Mouse (Mus musculus) liver, embryonic 12.5 days (tissue): ENCODE data around the gene Robo1. TPM values are rescaled to one million over a fixed set of nuclear protein-coding genes. Genes with fewer than 3 reads are reported as not detected.

ENCODE experiments used
- ATAC-seq: fragments of 200-750 bp; cut with Nextera tagmentation; 2 replicates; pipeline ENCODE4 v1.8.0; 2017; ENCODE audit warnings: moderate number of reproducible peaks, mild to moderate bottlenecking, moderate library complexity
- H3K27ac ChIP-seq: fragments of 300-500 bp; sonication (generic); 2 replicates; pipeline ENCODE4 v1.5.1; 2016; ENCODE audit warnings: mild to moderate bottlenecking
- H3K27me3 ChIP-seq: fragments of 300-500 bp; sonication (generic); replicated peaks from 2 replicates; pipeline ENCODE4 v1.6.1; 2016; ENCODE audit warnings: mild to moderate bottlenecking, moderate library complexity
- H3K36me3 ChIP-seq: fragments of 300-500 bp; sonication (generic); 2 replicates; pipeline ENCODE4 v1.6.1; 2016; ENCODE audit warnings: mild to moderate bottlenecking, moderate library complexity
- H3K4me1 ChIP-seq: fragments of 300-500 bp; sonication (generic); 2 replicates; pipeline ENCODE4 v1.6.1; 2016
- H3K4me2 ChIP-seq: fragments of 300-500 bp; sonication (generic); 2 replicates; pipeline ENCODE4 v1.6.1; 2016; ENCODE audit warnings: mild to moderate bottlenecking, moderate library complexity
- H3K4me3 ChIP-seq: fragments of 300-500 bp; sonication (generic); 2 replicates; pipeline ENCODE4 v1.5.1; 2016; ENCODE audit warnings: mild to moderate bottlenecking, moderate library complexity
- H3K9ac ChIP-seq: fragments of 300-500 bp; sonication (generic); 2 replicates; pipeline ENCODE4 v1.6.1; 2016; ENCODE audit warnings: mild to moderate bottlenecking, moderate library complexity
- H3K9me3 ChIP-seq: fragments of 300-500 bp; sonication (generic); replicated peaks from 2 replicates; pipeline ENCODE4 v1.6.1; 2016; ENCODE audit warnings: mild to moderate bottlenecking, moderate library complexity
- WGBS: fragments of 180-500 bp; shearing (Covaris S2); methylation state at CpG from one replicate; pipeline ENCODE4 v1.1.7; 2016; ENCODE audit not compliant: insufficient replicate concordance; 5-methylcytosine and 5-hydroxymethylcytosine counted together
- polyA plus RNA-seq: library from polyadenylated mRNA; unstranded; fragments of >200 nt; fragmentation: Nextera tagmentation; extraction: Ambion mirVana; gene quantifications from 2 replicates; pipeline ENCODE4 v1.2.1, GENCODE M21; 2016

Robo1 gene
- polyA plus RNA-seq, result 10.5 and 10.8 TPM in 2 replicates

DNA sequence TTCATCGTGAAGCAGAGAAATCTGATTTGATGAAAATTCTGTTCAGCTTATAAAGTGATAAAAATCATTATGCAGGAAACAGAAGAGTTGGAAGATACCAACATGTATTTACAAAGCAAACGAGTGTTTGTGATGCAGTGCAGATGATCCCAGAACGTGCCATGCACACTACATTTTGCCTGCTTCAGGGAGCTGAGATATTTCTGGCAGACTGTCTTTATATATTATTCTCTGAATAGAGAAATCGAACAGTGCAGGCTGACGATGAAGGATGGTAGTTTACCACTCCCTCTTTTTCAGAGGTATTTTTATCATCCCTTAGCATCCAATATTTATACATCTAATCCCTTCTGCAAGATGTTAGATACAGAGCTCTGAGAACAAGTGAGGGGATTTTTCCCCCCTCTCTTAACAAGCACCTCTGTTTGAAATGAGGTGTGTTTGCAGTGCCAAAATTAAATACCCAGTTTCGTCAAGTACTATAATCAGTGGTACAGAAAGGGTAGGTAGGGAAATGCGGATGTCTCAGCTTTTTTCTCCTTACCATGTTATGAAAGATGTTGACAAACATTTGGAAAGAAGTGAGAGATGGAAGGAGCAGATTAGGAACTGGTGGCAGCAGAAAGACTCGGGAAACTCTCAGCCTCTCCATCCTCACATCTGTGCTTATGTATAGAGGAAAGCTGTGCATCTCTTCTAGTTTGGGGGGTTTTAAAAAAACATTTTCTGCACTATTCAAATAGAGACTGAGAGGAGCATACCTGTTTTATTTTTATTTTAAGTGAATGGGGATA is at the start of gene Robo1:
Robo1 (plus strand) TSS at position 770 of the 794 bp plus-strand sequence.
- H3K27ac ChIP-seq, result no peak within 1 kb of the TSS
- H3K4me1 ChIP-seq, result no peaks in the 10 kb centered on the region
- WGBS, result 59% methylated on average over 8 of the region's 8 CpGs
- H3K9me3 ChIP-seq, result no peaks in the 10 kb centered on the region
- ATAC-seq, result no peak
- no peaks in the 10 kb centered on the region for H3K36me3 ChIP-seq
- H3K27me3 ChIP-seq, result no peaks in the 10 kb centered on the region
- no peak within 1 kb of the TSS for H3K4me2 ChIP-seq
- H3K9ac ChIP-seq, result no peak within 1 kb of the TSS
- no peak within 1 kb of the TSS for H3K4me3 ChIP-seq

DNA sequence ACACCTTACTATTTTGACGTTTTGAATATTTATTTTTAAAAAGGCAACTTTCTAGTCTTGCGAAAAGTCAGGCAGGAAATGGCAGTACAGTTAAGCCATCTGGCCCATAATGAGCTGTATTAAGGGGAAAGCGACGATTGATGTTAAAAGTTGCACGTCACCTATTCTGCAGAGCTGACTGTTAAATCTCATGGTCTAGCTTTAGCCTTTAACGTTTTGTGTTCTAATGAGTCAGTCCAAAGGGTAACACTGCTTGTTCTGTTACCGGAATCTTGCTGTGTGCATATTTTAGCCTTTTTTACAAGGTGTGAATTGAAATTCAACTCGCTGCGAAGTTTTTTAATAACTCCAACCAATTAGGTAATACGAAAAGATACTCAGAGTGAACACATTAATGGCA is 40.3 kb upstream of the Robo1 start:
- no peak overlapping the region for H3K9ac ChIP-seq
- no peak for ATAC-seq
- H3K9me3 ChIP-seq, result no peaks in the 10 kb centered on the region
- no peak overlapping the region for H3K4me2 ChIP-seq
- no peak overlapping the region for H3K27ac ChIP-seq
- no peak overlapping the region for H3K4me3 ChIP-seq
- H3K27me3 ChIP-seq, result no peaks in the 10 kb centered on the region
- 68% methylated on average over 10 of the region's 10 CpGs for WGBS
- H3K36me3 ChIP-seq, result no peaks in the 10 kb centered on the region
- no peaks in the 10 kb centered on the region for H3K4me1 ChIP-seq

DNA sequence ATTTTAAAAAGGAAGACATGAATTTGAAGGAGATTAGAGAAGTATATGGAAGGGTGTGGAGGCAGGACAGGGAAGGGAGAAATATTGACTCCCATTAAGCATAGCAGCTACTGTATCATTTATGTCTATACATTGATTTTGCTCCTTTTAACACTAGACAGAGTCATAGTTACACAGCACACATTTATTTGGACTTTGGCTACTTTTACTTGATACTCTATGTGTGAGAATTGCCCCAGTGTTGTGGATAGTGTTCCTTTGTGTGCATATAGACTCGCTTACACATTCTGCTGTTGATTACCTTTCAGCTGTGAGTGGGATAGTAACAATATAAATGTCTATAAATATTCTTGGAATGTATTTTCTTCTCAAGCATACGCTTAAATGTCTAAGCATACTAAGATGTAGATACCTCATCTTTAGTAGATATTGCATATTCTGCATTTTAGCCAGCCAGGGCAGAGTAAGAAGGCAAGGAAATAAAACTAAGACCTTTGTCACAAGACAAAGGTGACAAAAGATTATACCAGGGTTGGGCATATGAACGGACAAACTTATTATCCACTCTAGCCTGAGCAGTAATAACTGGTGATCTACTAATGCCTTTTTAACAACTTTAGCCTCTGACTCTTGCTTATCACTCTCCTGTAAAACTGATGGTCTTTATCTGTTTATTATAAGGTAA is 31.6 kb upstream of the Robo1 start:
- no peak for ATAC-seq

DNA sequence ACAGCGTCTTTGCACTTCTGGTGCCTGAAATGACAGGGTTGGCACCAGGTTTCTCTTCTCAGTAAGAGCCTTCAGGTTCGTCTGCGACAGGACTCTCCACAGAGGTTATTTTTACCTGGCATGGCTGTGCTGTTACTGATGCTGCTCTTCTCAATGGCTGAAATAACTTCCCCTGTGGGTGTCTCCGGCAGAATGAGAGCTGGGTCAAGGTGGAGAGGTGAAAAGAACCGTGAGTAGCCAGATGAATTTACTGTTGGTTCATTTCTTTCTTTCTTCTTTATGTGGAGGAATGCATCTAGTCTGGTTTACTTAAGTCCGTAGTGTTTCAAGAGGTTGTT is 194 bp downstream of the Robo1 start:
- Histone ChIP-seq H3K4me1 (no peaks in the 10 kb centered on the region), H3K4me2 (no peak overlapping the region), H3K36me3 (no peaks in the 10 kb centered on the region), H3K4me3 (no peak overlapping the region), H3K9me3 (no peaks in the 10 kb centered on the region), H3K27ac (no peak overlapping the region), H3K9ac (no peak overlapping the region), H3K27me3 (no peaks in the 10 kb centered on the region)
- no peak for ATAC-seq
- 56% methylated on average over 6 of the region's 6 CpGs for WGBS

More for the DNA sequence above, 31.6 kb upstream of the Robo1 start:
- H3K4me1 ChIP-seq, result no peaks in the 10 kb centered on the region
- no peak overlapping the region for H3K4me3 ChIP-seq
- H3K27ac ChIP-seq, result no peak overlapping the region
- no peak overlapping the region for H3K9ac ChIP-seq
- H3K4me2 ChIP-seq, result no peak overlapping the region
- WGBS, result 66% methylated on average over 3 of the region's 3 CpGs
- no peaks in the 10 kb centered on the region for H3K27me3 ChIP-seq
- H3K36me3 ChIP-seq, result no peaks in the 10 kb centered on the region
- H3K9me3 ChIP-seq, result no peaks in the 10 kb centered on the region

DNA sequence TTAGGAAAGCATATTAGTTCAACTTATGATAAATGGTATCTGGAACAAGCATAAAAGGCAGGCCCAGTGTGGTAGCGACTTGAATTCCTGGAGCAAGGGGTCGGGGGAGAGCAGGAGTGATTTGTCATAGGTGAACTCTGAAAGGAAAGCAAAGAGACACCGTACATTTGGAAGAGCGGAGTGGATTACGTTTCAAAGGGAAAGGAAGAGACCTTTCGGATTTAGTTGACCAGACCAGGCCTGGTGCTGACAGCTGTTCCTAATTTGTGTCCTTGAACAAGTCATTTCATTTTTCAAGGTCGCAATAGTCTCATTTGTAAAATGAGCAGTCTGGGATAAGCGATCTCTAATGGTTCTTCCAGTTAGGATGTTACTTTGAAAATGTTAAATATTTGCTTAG is 19.2 kb downstream of the Robo1 start:
- H3K4me1 ChIP-seq, result no peaks in the 10 kb centered on the region
- H3K9me3 ChIP-seq, result no peaks in the 10 kb centered on the region
- ATAC-seq, result no peak
- no peak overlapping the region for H3K9ac ChIP-seq
- no peaks in the 10 kb centered on the region for H3K36me3 ChIP-seq
- H3K4me2 ChIP-seq, result no peak overlapping the region
- no peak overlapping the region for H3K4me3 ChIP-seq
- no peak overlapping the region for H3K27ac ChIP-seq
- WGBS, result 66% methylated on average over 8 of the region's 8 CpGs
- no peaks in the 10 kb centered on the region for H3K27me3 ChIP-seq

DNA sequence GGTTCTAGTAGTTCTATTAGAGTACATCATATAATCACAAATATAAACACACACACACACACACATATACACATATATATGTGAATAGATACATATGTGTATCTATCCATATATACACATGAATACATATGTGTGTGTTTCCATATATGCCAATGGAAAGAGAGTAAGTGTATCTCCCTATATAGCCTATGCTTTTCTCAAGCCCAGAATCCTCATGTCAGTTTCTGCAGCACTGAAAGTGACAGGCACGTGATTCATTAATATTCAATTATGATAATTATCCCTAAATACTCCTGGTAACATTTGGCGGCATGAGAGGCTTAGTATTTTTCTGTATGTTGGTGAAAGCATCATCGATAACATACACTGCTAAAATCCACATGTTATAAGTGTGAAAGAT is 20.5 kb downstream of the Robo1 start:
- H3K4me3 ChIP-seq, result no peak overlapping the region
- H3K36me3 ChIP-seq, result no peaks in the 10 kb centered on the region
- 74% methylated on average over 3 of the region's 3 CpGs for WGBS
- no peak overlapping the region for H3K27ac ChIP-seq
- H3K9me3 ChIP-seq, result no peaks in the 10 kb centered on the region
- ATAC-seq, result no peak
- no peak overlapping the region for H3K4me2 ChIP-seq
- H3K9ac ChIP-seq, result no peak overlapping the region
- H3K27me3 ChIP-seq, result no peaks in the 10 kb centered on the region
- no peaks in the 10 kb centered on the region for H3K4me1 ChIP-seq

DNA sequence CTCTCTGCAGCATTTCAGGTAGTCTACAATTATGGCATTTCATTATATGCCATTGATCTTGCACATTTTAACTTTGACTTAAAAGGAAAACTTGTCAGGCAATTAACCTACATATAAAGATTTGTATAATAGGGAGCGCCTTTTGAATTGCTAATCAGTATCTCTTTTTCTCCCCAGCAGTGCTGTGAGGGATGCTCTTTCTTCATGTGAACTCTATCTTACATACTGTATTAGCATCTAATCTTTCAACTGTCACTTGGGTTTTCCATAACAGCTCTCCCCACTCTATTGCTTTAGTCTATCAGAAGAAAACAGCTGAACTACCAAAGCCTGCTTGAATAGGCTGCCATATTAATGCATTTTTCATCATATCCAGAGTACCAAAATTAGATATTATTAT is 29.7 kb downstream of the Robo1 start:
- H3K27ac ChIP-seq, result no peak overlapping the region
- H3K4me1 ChIP-seq, result no peaks in the 10 kb centered on the region
- H3K36me3 ChIP-seq, result no peaks in the 10 kb centered on the region
- H3K4me3 ChIP-seq, result no peak overlapping the region
- no peaks in the 10 kb centered on the region for H3K27me3 ChIP-seq
- H3K4me2 ChIP-seq, result no peak overlapping the region
- WGBS, result 83% methylated on average over 1 of the region's 1 CpGs
- no peak overlapping the region for H3K9ac ChIP-seq
- H3K9me3 ChIP-seq, result no peaks in the 10 kb centered on the region
- no peak for ATAC-seq

DNA sequence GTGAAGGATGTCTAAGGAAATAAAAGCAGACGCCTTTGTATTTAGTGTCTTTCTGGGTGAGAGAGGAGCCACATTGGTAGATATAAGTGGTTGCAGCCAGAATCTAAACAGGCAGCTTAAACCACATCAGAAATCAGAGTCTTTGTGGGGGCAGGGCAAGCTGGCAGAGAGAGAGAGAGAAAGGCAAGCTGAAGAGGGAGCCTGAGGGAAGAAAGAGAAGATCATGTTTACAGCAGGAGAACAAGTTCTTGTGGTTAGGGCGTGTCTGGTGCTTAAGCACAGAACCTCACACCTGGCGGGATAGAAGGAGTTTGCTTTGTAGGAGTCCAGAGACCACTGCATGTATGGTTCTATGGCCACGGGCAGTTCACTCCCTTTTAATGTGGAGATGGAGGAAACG is 42.3 kb downstream of the Robo1 start:
- H3K27me3 ChIP-seq, result no peaks in the 10 kb centered on the region
- H3K4me2 ChIP-seq, result no peak overlapping the region
- WGBS, result 51% methylated on average over 5 of the region's 5 CpGs
- no peak for ATAC-seq
- H3K9me3 ChIP-seq, result no peaks in the 10 kb centered on the region
- no peak overlapping the region for H3K27ac ChIP-seq
- no peak overlapping the region for H3K4me3 ChIP-seq
- no peaks in the 10 kb centered on the region for H3K36me3 ChIP-seq
- H3K9ac ChIP-seq, result no peak overlapping the region
- no peaks in the 10 kb centered on the region for H3K4me1 ChIP-seq

DNA sequence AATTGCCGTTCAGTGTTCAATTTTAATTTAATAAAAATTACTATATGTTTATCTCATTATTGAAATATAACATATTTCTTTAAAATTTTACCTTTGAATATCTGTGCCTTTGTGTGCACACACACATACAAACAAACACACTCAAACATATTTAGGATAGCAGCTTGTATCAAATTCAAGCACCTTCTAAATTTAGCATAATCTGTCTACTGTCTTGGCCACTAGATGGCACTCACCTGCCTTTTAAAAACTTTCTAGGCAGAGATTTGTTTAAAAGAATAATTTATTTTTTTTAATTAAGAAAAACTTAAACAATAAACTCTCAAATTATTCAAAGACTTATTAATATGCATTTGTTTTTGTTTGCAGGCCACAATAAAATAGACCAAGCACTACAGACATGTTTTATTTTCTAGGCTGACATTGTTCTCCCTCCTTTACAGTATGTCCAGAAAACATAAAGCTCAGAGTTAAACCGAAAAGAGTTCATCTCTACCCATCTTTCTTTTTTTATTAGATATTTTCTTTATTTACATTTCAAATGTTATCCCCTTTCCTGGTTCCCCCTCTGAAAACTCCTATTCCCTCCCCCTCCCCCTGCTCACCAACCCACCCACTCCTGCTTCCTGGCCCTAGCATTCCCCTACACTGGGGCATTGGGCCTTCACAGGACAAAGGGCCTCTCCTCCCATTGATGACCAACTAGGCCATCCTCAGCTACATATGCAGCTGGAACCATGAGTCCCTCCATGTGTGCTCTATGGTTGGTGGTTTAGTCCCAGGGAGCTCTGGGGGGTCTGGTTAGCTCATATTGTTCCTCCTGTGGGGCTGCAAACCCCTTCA is 48.6 kb downstream of the Robo1 start:
- Histone ChIP-seq H3K27ac (no peak overlapping the region), H3K27me3 (no peaks in the 10 kb centered on the region), H3K9ac (no peak overlapping the region), H3K36me3 (no peaks in the 10 kb centered on the region), H3K4me2 (no peak overlapping the region), H3K4me3 (no peak overlapping the region), H3K4me1 (no peaks in the 10 kb centered on the region), H3K9me3 (no peaks in the 10 kb centered on the region)
- ATAC-seq, result no peak
- WGBS, result 72% methylated on average over 2 of the region's 2 CpGs

DNA sequence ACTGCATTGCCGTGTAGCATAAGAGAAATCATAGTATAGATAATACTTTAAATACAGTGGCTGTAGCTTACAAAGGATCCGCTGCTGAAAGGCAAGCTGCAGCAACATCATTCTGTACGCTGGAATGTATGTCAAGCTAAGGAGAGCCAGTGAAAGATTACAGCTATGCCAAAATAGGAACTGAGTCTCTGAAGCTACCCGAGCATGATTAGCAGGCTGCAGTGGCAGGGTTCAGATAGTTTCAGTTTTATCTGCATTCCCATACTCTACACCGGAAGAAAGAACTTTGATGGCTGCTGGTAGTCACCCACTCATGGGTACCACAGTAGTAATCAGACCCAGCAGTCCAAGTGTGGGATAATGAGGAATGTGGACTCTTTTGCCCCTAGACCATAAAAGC is 68.8 kb downstream of the Robo1 start:
- Histone ChIP-seq H3K4me3 (no peak overlapping the region), H3K9me3 (no peaks in the 10 kb centered on the region), H3K27me3 (no peaks in the 10 kb centered on the region), H3K27ac (no peak overlapping the region), H3K4me2 (no peak overlapping the region), H3K36me3 (no peaks in the 10 kb centered on the region), H3K4me1 (no peaks in the 10 kb centered on the region), H3K9ac (no peak overlapping the region)
- ATAC-seq, result no peak
- 53% methylated on average over 5 of the region's 5 CpGs for WGBS

DNA sequence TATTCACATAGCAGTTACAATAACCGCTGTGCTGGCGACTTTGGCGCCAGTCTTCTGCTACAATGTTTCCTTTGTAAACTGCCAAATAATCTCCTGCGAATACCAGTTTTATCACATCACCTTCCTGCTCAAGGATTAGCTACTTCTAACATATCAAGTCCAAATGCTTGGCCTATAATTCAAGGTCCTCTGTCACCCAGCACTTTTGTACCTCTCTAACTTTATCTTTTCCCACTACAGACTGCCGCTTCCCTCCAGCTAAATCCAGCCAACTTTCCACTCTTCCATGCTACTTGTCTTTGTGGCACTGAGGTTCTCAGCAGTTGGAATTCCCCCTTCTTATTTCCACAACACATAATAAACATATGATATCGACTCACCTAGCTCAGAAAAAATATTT is 73.7 kb downstream of the Robo1 start:
- Histone ChIP-seq H3K4me3 (no peak overlapping the region), H3K27me3 (no peaks in the 10 kb centered on the region), H3K9ac (no peak overlapping the region), H3K4me2 (no peak overlapping the region), H3K9me3 (no peaks in the 10 kb centered on the region), H3K36me3 (no peaks in the 10 kb centered on the region), H3K4me1 (no peaks in the 10 kb centered on the region), H3K27ac (no peak overlapping the region)
- no peak for ATAC-seq
- WGBS, result 77% methylated on average over 6 of the region's 6 CpGs

DNA sequence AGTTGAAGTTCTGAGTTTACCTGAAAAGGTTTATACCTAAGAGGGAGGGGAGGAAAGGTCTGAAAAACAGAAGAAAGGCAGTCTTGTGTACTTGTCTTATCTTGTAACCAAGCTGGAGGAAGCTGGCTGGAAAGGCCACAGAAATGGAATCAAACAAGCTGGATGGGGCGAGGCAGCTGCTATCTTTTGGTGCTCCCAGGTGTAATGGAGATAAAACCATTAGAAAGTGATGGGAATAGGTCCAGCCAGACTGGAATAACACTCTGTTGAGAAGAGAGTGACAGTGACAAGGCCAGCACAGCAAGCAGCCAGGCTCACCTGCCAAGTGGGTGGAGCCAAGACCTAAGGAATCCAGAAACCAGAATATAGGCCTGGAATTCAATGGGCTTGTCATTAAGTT is 75.5 kb downstream of the Robo1 start:
- no peaks in the 10 kb centered on the region for H3K27me3 ChIP-seq
- no peaks in the 10 kb centered on the region for H3K4me1 ChIP-seq
- no peak overlapping the region for H3K4me2 ChIP-seq
- 39% methylated on average over 1 of the region's 1 CpGs for WGBS
- no peak overlapping the region for H3K4me3 ChIP-seq
- H3K9me3 ChIP-seq, result no peaks in the 10 kb centered on the region
- H3K9ac ChIP-seq, result no peak overlapping the region
- no peak for ATAC-seq
- H3K27ac ChIP-seq, result no peak overlapping the region
- H3K36me3 ChIP-seq, result no peaks in the 10 kb centered on the region
